Mouse (Mus musculus) layer of hippocampus, postnatal 10 days (tissue): ENCODE results near the gene Stk4. TPM values are rescaled to one million over a fixed set of nuclear protein-coding genes. Genes with fewer than 3 reads are reported as not detected.

Experiments
- DNase-seq, 2 experiments: peaks; one replicate each; pipeline ENCODE4 v3.0.0; 2021; ENCODE audit warnings: low spot score in 2 of 2
- total RNA-seq, 2 experiments: library from RNA; stranded (reverse); gene quantifications; 2 replicates each; pipeline ENCODE4 v1.2.3; 2021

The Stk4 gene
- total RNA-seq, 2 experiments from 2014 or later = 36.7 to 41.4 TPM

DNA sequence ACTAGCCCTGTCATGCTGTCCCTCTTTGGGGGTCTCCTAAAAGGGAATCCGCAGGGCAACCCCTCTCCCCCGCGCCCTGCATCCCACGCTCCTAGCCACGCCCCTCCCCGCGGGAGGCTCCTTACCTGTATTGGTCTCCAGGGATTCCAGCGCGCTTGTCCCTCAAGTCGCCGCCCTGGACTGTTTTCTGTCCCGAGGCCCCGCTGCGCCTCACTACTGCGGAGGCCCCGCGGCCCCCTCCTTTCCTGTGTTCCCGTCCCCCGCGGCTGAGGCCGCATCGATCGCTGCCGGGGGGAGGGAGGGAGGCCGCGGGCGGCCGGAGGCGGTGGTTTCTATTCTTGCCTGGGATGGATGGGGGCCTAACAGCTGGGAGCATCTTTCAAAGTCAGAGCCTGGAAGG lies 100.8 kb downstream of the Stk4 start, which contains the start of gene Kcns1:
Gene Kcns1, minus strand, starts transcription at position 212 of the 400 bp plus-strand sequence.
- DNase-seq = no peak

DNA sequence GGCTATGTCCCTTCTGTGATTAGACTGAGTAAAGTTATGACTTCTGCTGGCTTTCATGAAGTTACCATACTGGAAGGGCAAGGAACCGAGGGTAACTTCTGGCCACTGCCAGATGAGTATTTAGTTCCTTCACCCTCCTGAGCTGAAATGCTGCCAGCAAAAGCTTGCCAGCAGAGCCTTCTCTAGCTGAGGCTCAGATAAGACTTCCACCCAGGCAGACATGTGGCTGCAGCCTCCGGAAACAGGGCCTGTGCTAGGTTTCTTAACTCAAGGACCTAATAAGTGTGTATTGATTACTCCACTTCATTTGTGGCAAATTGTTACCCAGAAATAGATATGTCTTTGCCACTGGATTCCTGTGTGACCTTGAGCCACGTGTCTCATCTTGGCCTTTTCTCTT lies 103.3 kb downstream of the Stk4 start:
- no peak for DNase-seq

DNA sequence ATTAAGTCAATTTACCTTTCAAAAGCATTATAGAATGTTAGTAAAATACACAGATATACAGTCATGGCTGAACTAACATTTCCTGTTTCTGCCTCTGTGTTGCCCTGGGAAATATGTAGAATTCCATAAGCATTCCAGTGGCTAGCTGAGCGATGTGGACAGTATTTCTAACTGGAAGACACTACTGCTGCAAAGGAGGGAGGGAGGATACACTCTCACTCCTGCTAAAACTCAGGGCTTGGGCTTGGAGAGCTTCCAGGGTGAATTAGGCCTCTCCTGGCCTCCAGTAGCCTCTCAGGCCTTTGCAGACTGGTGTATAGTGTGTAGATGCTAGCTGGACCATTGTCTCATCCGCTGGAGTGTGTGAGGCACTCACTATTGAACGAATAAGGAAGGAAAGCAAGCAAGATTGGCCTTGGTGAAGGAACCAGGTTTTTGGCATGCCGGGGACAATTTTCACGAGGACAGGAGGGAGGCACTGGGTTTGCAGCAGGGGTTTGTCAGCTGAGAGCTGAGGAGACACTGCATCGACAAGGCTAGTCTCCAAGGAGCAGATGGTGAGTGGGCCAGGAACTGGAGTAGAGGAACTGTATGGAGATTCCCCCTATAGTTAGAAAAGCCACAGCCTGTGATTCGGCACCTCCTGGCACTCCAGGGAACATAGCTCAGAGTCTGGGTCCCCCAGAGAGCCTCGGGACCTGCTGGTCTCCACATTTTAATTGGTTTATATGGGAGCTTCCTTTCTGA lies 104.7 kb downstream of the Stk4 start:
- peak; percentile 29 to 43 for DNase-seq

DNA sequence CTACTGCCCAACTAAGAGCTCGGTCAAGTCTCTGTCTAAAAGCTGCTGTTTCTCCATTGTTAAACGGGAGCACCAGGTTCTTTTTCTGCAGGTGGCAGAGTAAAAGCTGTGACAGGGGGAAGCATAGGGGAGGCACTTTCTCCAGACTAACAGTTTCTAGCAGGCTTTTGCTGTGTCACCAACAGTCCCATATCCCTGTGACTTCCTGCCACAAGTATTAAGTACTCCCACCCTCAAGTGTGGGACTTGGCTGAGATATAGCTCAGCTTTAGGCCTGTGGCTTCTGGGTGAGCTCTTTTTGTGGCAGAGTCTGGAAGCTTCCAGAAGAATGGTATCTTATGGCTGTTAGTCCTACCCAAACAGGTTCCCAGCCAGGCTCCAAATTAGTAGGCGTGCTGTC lies 105.7 kb downstream of the Stk4 start:
- no peak for DNase-seq

DNA sequence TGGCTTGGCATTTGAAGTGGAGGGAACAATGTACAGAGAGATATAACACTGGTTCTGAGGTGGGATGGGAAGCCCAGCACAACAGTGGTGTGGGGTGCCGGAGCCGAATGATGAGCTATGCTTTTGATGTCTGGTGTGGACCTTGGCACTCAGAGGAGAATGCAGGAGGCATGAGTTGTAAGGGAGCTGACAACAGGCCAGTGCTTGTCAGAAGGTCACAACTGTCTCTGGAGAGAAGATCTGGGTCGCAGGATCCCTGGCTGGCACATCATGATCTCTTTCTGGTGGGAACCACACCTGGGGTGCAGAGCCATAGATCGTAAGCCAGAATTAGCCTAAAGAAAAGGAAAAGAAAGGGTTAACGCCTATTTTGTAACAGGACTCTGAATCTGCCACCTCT lies 107.7 kb downstream of the Stk4 start:
- DNase-seq = no peak

DNA sequence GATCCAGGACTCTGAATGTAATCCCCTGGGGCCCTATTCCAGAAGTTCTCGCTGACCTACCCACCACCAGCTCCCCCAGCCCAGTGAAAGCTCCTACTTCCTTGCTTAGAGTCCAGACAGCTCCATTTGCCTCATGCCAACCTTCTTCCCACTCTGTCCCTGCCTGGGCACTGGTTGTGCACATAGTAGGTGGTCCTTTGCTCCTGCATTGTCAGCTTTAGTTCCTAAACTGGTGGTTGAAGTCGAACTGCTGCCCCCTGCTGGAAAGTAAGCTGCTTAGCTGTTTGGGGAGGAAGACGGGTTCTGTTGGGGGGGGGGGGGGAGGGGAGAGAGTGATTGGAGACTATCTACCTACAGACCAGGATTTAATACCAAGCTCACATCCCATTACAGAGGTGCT lies 110.0 kb downstream of the Stk4 start:
- peak; percentile 41 to 48 for DNase-seq

DNA sequence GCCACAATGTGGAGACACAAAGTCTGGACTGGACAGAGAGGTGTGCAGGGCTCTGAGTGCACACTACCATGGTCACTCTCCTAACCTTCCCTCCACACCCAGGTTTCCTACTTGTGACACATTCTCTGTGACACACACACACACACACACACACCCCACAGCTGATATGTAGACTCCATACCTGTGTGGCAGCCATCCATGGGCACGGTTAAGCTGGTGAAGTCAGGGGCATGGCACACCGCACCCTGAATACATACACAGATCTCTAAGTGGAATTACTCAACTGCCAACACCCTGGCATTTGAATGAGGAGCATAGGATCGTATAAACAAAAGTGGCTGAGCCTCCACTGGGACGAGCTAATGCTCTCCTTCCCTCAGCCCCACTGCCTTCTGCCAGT lies 110.6 kb downstream of the Stk4 start:
- DNase-seq = no peak

DNA sequence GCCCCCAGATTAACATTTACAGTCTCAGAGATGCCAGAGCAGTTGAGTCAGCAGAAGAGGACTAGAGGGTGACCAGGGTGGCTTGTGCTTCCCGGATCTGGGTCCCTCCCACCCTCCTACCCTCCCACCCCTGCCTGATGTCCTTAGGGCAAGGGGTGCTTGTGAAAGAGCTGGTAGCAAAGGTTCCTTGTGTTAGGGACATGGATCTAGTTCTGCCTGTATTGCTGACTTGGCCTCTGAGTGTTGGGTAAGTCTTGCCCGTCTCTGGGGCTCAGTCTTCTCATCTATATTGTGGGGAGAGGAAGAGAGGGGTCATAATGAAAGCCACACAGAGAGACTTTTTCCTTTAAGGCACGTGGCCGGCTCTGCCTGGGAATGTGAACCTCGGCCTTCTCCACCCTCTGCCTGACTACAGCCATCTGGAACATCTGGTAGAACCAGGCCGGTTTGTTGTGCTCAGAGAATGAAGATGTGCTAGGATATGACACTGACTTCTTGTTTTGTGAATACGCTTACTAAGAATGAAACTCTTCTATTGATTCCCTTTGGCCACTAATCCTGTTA lies 112.7 kb downstream of the Stk4 start, which contains the start of gene Wfdc5:
Gene Wfdc5, minus strand, starts transcription at position 51 of the 564 bp plus-strand sequence.
- no peak for DNase-seq

DNA sequence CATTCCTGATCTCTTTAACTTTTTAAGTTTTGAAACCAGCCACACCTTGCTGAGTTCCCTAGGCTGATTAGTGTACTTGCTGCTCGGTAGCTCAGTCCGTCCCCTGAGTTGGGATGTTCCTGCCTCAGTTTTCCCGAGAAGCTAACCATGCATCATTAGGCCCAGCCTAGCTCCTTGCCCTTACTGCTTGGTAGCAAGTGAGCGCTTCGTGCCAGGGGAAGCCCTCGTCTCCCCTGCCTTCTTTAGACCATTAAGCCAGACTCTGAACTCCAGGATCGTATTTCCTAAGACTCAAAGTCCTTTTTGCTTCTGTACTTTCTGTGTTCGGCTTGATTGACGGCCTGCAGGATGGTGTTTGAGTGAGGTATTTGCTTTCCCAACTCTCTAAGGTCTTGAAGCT lies 113.2 kb downstream of the Stk4 start:
- DNase-seq = no peak

DNA sequence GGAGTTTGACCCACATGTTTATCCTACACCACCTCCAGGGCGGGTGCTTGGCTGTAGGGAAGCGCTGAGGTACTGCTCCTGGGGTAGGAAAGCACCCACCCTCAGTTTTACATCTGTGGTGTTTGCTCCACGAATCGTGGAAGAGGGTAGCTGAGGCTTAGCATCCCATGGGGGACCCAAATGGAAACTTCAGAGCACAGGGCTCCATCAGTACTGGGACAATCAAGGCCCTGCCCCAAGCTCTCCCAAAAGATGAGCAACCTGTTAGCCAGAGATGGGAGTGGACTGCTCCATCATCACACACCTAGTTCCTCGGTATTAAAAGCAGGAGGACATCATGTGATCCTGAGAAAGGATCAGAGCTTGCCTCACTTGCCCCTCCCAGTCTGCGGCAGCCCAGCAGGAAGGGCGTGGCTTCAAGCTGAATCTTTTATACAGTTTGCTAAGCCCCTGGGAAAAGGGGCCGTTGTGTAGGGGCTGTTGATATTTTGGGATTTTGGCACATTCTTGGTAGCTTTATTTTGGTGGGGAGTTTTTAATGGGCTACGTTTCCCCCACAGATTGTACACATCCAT lies 114.1 kb downstream of the Stk4 start:
- DNase-seq = no peak

DNA sequence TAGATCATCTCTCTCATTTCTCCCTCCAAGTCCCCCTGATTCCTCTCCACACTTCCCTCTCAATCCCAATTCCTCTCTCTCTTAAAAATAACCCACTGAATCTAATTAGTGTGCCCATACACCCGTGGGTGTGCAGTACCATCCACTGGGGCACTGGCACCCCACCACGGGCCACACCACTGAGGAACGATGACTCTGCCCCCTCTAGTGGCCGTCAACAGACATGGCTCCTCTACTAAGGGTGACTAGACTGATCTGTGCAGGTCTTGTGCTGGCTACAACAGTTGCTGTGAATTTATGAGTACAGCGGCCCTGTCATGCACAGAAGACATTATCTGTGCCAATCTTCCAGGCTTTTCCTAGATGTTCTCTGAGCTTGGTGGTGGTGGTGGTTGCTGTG lies 118.6 kb downstream of the Stk4 start:
- DNase-seq = no peak

DNA sequence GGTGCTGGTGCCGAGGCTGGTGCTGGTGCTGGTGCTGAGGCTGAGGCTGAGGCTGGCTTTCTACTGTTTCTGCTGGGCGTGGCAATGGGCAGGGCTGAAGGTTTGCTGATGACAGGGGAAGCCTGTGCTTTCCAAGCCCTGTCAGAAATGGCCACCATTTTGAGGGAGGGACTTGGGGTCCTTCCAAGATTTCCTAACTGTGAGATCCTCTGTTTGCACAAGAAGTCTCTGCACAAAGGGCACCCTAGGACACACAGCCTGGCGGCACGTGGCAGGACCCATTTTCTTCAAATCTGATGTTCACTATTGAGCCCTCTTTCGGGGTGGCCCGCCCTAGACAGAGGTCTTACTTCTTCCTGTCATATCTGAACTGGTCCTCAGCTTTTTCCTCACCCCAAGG lies 120.5 kb downstream of the Stk4 start, which contains the start of gene Wfdc12:
Gene Wfdc12, minus strand, starts transcription at position 33 of the 400 bp plus-strand sequence.
- no peak for DNase-seq

DNA sequence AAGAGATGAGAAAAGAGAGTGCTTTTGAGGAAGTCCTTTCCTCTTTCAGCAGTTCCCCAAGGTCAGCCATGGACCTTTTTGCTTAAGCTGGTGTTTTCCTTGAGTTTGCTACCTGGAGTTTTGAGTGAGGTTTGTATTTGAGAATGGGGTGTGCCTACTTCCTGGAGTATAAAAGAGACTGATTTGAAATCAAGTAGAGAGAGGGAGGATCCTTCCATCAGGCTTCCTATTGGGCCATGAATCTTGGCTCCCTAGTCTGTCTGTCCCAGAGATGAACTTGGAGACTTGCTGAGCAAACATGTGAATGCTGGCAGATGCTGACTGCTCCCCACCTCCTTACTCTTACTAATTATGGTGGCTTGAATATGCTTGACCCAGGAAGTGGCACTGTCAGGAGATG lies 122.2 kb downstream of the Stk4 start:
- no peak for DNase-seq

DNA sequence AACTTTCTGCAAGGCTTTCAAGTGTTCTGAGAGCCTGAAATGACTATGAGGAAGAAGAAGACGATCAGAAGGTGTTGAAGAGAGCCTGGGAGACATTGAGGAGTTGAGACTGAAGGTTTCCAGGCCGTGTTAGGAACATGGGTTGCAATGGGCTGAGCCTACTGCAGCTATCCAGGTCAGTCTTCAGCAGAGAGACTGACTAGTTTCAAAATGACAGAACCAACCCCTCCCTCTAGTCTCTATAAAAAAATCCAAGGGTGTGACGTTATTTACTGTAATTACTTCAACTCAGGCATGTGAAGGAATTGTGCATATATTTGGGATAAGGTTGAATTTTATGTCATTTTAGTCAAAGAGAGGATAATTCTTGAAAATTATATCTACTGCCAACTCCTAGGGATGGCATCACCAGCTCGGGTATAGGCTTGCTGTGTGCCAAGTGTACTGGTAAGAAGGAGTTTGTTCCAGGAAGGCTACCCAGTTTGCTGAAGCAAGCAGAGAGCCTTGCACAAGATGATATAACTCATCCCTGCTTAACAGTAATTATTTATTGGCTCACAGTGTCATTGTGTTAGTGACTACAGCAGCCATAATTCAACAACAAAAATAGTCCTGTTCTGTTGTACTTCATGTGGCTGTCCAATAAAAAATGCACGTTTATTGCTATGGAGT lies 125.0 kb downstream of the Stk4 start:
- no peak for DNase-seq

DNA sequence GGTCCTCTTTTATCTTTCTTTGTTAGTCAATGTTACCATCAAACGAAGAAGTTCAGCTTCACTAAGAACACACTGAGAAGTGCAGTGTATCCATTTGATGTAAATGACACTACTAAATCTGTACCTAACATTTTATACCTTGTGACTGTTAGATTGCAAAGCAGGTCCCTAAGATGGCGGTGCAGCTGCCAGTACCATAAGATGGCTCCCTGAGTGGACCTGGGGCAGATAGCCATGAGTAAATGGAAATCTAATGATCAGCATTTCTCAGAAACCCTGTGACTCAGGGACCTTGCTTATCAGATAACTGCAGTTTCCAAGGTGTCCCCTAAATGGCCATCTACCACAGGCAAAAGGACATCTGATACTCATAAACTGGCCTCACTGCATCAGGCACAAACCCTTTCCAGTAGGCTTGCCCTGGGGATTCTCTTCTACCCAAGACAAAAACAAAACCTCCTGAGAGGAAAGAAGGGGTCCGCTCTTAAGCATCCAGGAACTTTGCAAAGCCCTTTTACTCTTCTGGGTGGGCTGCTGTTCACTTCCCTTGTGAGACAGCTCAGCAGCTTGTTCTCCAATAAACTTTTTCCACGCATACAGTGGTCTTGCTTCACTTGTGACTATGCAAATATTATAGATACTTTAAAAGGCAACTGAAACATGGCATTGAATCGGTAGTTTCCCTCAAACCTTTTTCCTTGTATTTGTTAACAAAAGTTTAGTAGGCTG lies 126.0 kb downstream of the Stk4 start:
- no peak for DNase-seq

DNA sequence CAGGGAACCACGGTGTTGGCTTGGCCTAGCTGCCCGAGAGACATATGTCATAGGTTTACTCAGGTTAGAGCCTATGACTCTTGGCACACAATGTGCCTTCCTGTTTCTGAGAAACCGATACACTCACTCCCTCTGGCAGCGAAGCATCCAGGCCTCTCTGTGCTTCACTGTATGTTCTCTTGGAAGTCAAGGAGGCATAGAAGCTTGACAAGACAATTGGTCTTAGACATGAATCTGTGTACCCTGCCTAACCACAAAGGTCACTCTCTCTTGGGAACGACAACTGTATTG lies 126.5 kb downstream of the Stk4 start:
- no peak for DNase-seq

DNA sequence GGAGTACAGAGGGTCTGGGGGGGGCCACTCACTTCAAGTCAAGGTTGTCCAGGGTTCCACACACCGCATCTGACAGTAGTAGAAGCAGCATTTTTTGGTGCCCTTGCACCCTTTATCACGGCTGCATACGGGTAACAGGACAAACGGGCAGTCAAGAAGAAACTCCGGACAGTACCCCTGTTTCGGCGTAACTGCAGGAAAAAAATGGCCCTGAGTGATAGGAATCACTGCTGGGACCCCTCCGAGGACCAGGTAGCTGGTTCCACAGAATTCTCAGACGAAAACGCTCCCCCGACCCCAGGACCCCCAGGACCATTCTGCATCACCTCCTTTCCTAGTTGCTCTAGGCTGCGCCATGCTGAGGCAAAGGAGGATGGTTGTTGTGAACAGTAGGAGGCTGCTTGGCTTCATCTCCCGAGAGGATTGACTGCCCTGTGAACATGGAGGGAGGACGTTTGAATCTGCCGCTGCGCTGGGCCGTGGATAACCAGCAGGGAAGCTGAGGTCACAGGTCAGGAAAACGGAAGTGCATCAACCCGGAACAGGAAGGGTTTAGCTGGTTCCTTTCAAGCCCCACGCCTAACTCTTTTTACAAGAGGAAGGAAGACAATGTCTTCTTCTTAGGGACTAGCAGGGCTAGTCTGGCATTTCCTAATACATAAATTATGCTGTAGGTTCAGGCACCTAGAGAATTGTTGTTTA lies 129.7 kb downstream of the Stk4 start, which contains the start of gene Wfdc15a:
Gene Wfdc15a, minus strand, starts transcription at position 505 of the 702 bp plus-strand sequence.
- DNase-seq = no peak
